Mouse (Mus musculus) MN1 (cell line): ENCODE measurements around the gene Gusb.

ENCODE experiments used
- DNase-seq: peaks from one replicate; pipeline ENCODE4 v3.0.0-alpha.2; 2016; ENCODE audit warnings: low spot score

Gene Gusb

DNA sequence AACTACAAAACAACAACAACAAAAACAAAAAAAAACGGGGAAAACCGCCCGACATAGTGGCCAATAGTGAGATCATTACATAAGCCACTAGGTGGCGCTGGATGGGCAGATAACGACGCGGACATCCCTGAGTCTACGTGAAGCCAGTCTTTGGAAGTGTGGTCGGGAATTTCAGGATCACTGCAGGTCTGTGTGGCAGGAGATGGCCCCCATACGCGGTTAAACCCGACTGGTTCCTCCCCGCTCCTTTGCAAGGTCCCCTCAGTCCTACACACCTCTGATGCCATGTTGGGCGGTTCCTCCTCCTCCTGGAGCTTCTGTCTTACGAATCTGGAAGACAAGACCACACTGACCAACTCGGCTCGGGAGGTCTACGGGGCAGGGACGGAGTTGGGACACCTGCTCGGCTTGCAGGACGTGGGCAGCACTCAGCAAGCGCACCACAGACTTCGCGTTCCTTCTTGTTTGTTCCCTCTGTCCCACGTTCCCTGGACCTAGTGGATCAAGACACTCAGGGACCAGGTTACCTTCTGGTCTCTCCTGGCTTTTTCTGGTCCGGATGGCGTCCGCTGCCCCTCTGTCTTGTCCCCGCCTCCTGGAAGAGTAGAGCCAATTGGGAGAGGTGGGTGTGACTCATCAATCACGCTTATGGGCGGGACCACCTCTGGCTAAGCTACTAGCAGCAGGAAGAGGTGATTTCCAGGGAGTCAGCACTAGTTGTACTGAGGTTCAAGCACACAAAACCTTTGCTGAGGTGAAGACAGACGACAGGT, 21.1 kb upstream of the Gusb start:
- peak; percentile 95 for DNase-seq

DNA sequence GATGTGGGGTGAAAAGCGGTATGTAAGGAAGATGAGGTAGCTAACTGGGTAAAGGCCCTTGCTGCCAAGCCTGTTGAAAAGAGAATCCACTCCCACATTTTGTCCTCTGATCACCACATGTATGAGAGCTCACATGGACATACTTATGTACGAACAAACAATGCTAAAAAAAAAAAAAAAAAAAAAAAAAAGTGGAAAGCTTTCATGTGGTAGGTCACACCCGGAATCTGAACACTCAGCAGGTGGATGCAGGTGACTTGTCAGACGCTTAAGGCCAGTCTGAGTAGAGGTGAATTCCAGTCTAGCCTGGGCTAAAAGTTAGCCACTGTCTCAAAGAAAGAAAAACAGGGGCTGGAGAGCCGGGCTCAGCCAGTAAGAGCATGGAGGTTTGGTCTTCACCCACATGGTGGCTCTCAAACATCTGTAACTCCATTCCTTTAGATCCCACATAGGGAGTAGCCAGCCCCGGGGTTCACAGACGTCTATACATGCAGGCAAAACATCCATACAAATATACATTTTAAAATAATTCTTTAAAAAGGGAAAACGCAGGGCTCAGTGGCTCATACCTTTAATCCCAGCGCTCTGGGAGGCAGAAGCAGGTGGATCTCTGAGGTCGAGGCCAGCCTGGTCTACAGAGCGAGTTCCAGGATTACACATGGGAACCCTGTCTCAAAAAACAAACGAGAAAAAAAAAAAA, 20.4 kb upstream of the Gusb start:
- peak; percentile 33 for DNase-seq

DNA sequence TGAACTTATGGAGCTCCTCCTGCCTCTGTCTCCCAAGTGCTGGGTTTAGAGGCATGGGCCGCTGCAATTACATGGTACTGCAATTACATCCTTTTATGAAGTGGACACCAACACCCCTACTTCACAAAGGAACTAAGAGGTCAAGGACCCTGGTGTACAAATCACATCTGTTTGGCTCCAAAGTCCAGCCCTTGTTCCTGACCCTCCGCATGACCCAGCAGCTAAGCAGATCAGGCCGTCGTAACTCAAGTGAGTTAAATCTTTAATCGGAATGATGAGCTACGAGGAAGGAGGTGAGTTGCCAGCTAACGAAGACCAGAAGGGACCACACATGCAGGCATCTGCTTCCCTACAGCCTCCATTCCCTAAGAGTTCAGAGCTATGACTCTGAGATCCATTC, 19.5 kb upstream of the Gusb start:
- no peak for DNase-seq

DNA sequence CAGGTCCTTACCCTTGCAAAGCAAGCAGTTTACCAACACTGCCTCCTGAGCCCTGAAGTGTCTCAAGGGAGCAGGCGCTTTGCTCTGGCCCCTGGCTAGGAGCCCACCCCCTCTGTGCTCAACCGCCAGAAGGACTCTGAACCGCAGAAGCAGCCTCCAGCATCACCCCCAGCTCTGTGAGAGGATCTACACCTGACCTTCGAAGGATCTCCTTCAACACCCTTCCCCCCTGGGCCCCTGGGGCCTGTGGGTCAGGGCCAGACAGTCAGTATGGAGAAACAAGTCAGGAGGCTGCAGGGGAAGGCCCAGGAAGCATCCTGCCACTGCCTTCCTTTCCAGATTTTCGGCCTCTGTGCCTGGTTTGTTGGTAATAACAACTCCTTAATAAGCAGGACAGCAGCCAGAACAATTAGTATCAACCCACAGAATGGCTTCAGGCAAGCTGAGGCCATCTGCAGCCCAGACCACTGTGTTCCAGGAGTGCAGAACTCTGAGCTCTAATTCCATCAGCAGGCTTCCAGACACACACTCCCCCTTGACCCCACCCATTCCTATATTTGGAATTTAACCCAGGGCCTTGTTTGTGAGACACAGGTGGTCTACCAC, 18.6 kb upstream of the Gusb start:
- DNase-seq, result peak; percentile 84

DNA sequence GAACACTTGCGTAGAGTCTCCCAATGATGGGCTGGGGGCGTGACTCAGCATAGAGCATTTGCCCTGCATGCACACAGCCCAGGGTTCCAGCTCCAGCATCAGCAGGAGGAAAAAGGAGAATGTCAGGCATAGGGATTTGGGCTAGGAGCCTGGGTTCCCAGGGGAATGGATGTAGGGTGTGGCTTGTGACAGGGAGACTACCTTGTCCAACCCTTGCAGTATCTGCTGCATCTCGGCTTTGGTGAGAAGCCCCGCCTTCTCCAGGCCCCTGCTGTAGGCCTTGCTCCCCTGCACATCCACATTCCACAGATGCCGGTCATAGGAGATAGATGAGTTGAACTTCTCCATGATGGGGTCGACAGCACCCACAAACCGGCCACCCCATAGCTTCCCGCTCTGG, 16.6 kb upstream of the Gusb start:
- DNase-seq, result peak; percentile 52

DNA sequence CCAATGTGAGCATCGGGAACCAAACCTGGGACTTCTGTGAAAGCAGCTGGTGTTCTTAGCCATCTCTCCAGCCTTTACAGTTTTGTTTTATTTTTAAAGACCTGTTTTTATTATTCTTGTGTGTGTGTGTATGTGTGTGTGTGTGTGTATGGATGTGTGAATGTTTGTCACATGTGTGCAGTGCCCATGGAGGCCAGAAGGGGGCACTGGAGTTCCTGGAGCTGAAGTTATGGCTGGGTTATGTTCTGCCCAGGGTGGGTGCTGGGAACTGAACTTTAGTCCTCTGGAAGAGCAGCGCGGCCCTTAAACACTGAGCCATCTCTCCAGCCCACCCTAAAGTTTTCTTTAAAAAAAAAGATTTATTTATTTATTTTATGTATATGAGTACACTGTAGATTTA, 12.3 kb upstream of the Gusb start:
- no peak for DNase-seq

DNA sequence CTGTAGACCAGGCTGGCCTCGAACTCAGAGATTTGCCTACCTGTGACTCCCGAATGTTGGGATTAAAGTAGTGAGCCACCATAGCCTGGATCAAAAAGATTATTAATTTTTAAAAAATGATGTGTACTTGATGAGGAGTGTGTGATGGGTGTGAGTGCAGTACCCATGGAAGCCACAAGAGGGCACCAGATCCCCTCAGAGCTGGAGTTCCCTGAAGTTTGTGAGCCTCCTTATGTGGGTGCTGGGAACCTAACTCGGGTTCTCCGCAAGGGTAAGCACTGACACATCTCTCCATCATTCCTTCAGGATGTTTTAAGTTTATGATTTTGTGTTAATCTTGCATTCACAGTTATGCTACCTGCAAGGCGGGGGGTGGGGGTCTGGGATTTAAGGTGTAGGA, 8.1 kb upstream of the Gusb start:
- no peak for DNase-seq

DNA sequence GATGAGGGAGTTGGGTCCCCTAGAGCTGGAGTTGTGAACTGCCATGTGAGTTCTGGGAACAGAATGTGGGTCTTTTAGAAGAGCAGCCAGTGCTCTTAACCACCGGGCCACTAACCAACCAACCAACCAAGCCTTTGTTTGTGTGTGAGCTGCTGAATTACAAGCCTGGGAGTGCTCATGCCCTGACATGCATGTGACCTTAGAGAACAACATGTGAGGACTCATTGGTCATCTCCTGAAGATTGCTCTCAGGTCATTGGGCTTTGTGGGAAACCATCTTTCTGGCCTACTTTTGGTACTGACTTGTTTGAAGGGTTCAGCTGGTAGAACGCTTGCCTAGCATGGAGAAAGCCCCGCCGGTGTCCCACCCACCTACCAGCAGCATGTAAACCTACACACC, 6.9 kb upstream of the Gusb start:
- DNase-seq, result no peak

DNA sequence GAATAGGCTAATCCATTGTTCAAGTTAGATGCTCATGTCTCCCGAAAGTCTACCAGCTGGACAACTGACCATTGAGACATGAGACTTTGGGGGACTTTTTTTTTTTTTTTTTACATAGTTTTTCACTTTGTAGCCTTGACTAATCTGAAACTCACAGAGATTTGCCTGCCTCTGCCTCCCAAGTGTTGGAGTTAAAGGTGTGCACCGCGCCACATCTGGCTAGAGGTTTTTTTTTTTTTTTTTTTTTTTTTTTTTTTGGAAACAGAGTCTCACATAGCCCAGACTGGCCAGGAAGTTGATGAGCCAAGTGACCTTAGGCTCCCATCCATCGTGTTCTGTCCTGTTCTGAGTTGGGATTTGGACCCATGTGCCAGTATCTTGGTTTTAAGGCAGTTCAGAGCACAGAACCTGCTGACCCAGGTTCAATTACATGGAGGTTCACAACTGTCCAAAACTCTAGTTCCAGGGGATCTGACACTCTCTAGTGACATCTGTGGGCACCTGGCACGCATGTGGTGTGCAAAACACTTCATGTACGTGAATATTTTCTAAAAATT, 5.3 kb upstream of the Gusb start:
- no peak for DNase-seq

DNA sequence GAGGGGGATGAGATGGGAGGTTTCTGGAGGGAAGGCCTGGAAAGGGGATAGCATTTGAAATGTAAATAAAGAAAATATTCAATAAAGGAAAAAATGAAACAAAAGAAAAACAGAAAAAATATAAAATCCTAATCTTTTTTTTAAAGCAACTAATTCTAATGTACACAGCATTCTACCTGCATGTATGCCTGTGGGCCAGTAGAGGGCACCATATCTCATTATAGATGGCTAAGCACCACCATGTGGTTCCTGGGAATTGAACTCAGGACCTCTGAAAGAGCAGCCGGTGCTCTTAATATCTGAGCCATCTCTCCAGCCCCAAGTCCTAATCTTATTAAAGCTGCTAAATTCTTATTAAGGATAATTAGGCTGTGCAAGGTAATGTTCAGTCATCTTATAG, 4.5 kb upstream of the Gusb start:
- DNase-seq, result no peak

DNA sequence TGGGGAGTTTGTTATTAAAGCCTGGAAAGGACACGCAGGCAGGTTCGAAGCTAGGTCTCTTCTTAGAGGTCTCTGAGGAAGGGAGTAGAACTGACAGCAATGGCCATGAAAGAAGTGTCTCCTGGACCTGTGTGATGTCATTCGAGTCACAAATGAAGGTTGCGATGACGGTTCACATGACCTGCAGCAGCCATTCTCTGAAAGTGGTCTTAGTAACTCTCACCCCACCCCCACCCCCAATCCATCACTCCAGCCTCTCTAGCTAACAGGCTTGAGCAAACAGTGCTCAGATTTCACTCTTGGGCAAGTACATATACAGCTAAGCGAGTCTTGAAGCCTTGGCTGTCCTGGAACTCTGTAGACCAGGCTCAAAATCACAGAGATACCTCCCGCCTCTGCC, 380 bp upstream of the Gusb start:
- DNase-seq, result no peak

DNA sequence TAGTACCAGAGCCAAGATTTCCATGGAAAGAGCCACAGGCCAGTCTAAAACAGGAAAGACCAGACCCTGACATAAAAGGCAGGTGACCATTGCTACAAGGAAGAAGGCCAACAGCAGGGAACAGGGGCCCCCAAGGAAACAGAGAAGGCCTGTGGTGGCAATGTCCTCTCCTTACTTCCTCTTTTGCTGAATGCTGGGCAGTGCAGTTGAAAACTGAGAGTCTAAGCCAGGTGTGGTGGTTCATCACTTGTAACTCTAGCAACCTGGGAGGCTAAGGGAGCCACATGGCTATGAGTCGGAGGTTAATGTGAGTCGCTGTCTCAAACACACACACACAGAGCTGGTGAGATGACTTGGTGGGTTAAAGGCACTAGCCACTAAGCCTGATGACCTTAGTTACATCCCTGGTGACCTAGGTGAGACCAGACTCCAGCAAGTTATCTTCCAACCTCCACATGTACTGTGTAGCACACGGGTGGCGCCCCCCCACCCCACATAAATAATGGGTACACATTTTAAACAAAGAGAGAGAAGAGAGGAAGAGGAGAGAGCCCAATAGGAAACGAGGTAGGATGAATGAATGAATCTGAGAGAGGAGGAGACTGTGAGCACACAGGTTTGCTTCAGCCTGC, 1.4 kb downstream of the Gusb start:
- DNase-seq, result no peak

DNA sequence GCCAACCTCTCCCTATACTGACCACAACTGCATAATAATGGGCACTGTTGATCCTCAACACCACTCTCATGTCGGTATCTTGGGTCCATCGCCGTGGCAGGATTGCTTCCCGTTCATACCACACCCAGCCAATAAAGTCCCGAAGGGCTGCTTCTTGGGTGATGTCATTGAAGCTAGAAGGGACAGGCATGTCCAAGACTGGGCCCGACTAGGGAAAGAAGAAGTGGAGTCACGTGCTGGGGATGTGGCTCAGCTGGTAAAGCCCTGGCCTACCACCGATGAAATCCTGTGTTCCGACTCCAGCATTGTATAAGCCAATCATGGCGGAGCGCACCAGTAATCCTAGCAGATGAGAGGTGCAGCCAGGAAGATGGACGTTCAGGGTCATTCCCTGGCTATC, 2.1 kb downstream of the Gusb start:
- DNase-seq, result peak; percentile 31

DNA sequence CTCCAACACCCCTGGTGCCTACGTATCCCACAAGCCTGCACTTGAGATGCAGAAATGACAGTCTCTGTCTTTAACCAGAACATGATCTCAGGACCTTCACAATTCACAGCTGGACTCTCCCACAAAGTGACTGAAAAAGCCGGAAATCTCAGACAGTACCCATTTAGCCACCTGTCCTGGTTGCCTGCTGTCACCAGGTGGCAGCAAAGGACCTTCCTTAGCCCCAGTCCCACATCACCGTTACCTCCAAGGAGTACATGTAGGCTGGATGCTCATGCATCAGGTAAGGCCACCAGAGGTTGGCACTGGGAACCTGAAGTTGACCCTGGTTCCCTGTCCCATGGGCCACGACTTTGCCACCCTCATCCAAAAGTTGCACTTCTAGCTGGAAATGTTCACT, 3.8 kb downstream of the Gusb start:
- DNase-seq, result peak; percentile 83

DNA sequence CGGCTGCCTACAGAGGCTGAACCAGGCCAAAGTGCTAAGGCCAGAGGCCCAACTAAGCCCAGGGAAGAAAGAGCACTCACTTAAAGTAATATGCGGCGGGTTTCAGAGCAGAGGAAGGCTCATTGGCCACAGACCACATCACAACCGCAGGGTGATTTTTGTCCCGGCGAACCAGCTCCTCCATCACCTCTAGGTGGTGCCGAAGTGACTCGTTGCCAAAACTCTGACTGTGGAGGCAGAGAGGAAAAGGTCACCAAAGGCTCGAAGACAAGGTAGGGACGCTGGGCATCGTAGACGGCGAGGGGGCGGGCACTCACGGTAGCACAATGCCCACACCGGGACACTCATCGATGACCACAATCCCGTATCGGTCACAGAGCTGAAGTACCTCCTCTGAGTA, 5.1 kb downstream of the Gusb start:
- DNase-seq, result peak; percentile 34

DNA sequence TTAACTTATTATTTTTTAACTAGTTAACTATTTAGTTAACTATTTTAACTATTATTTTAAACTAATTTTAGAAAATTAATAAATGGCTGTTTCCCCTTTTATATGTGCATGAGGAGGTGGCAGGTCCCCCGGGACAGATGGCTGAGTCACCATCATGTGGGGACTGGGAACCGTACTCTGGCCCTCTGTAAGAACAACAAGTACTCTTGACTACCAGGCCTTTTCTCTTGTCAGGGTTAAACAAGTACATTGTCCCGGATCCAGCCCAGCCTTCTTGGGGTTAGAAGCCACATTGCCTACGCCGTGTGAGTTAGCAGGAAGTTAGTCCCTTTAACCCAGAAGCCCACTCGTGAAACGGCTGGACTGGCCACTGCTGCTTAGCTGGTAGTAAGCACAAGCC, 7.9 kb downstream of the Gusb start:
- DNase-seq, result no peak

DNA sequence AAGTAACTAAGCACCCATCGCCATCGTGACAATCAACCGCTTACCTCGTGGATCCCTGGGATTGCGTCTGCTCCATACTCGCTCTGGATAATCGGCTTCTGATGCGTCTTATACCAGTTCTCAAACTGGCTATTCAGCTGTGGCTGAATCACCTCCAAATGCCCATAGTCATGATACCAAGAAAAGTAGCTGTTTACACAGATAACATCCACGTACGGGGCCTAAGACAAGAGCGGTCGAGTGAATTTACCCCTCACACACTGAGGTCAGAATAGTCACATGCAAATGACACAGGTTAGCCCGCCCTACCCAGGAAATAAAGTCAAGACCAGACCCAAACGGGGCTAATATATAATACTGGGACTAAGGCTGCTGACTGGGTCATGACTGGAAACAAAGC, 9.5 kb downstream of the Gusb start:
- DNase-seq, result no peak

DNA sequence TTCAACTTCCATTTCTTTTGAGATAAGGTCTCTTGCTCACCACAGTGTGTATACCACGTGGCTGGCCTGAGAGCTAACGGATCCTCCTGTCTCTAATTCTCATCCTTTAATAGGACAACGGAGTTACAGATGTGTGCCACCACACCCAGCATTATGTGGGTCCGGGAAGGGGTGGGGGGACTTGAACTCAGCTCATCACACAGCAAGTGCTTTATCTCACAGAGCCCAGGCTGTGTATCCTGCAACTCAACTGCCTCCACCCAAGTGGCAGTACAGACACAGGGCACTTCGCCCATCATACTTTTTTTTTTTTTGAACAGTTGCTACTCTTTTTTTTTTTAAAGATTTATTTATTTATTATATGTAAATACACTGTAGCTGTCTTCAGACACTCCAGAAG, 11.0 kb downstream of the Gusb start:
- no peak for DNase-seq

DNA sequence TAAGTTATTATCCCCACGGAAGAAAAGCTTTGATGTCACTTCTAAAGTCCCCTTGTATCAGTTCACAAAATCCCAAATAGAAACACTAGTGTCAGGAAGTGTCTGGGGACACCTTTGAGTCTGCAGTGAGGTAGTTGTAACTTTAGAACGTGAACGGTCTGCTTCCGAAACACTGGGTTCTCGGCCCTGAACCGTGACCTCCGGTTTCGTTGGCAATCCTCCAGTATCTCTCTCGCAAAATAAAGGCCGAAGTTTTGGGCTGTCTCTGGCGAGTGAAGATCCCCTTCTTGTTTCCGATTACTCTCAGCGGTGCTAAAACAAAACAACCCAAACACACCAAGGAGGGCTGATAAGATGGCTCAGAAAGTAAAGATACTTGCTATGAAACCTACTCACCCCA, 13.5 kb downstream of the Gusb start:
- DNase-seq, result no peak

DNA sequence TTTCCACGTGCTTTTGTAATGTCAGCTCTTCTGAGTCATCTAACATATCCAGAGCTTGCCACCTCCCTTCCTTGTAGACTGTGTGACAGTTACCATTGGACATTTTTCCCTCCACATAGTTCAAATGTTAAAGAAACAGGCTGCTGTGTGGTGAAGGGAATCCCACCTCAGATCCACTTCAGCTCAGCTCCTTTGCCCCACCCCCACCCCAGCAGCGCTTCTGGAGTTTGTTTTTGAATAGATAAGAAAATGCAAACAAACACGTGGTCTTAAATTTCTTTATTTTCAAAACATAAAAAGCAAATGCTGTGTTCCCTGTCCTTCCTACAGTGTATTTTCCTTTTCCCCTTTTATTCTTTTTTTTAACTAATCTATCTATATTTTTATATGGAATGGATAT, 22.6 kb downstream of the Gusb start:
- DNase-seq, result no peak

DNA sequence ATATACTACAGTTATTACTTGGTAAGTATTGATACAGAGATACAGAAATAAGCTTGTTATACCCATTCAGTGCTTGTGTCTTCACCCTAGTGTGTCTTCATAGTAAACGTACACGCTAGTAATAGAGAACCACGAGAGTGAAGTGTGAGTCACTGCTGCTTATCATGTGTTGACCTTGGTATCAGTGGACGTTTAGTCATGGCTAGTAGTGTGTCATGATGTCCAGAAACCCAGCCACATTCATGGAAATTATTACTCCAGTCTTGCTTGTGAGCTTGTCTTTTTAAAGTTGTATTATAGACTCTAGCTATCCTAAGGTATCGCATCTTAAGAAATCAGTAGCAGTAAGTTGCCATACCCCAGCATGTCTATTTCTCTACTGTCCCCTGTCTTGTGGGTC, 24.2 kb downstream of the Gusb start:
- DNase-seq, result no peak

DNA sequence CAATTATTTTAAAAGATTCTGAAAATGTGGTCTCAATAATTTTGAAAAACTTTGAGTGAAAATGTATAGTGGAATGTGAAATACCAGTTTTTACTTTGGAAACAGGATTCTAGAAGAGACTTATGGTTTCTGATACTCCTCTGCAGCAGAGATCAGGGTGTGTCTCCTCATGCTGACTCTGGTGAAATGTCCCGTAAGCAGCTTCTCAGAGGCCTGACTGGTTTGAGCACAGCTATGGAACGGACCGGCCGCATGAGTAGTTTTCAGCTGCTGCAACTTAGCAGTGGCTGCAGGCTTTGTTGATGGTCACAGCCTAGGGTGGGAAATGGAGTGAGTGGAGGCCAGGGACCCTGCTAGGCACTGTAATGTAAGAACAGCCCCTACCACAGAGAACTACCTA, 25.1 kb downstream of the Gusb start:
- no peak for DNase-seq

DNA sequence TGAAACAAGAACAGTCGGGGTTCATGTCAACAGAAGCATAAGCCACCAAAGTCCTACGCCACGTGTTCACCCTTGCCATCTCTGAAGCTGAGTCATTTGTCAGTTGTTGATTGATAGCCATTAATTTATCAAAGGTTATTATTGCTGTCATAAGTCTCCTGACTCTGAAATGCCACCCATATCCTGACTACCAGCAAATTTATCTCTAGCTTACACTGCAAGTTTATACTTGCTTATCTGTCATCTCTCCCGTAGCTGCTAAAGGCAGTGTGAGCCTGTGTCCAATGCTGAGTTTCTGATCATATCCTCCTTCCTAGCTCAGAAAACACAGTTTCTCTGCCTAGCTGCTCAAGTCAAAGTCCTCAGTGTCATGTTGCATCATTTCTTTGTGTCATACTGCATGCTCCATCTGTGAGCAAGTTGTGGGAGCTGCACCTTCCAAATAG, 28.0 kb downstream of the Gusb start:
- no peak for DNase-seq
